Mouse (Mus musculus): ENCODE results near the gene Laptm5.

GRCm38 (mm10) chr4:130889777-130890510 is 23.0 kb upstream of the Laptm5 start:
- TF ChIP-seq POLR2A (IDR thresholded peaks at IDR 0.05; ENCODE audit: control insufficient read depth, low read depth, low read length) (no peak), CTCF (IDR thresholded peaks at IDR 0.05; ENCODE audit: control insufficient read depth, insufficient read depth, insufficient replicate concordance, low read depth, low read length) (no peak)

Measured in testis, adult 2 months (tissue).